Mouse (Mus musculus) embryo, embryonic 11.5 days (tissue): Measurements from ENCODE around the gene Ltb4r2.

Experiments
- DNase-seq: peaks from one replicate; pipeline ENCODE4 v3.0.0-alpha.2; 2012; ENCODE audit warnings: low read depth, low spot score

Ltb4r2 gene

GRCm38 (mm10) chr14:55761163-55761562 lies at the start of gene Ltb4r2:
Ltb4r2 (plus strand) TSS chr14:55761428.
- no peak for DNase-seq

- no peak for DNase-seq
Measured at GRCm38 (mm10) chr14:55711786-55712185, 49.4 kb upstream of the Ltb4r2 start.

- DNase-seq: no peak
Measured at GRCm38 (mm10) chr14:55713007-55713728, 48.1 kb upstream of the Ltb4r2 start.

DNA sequence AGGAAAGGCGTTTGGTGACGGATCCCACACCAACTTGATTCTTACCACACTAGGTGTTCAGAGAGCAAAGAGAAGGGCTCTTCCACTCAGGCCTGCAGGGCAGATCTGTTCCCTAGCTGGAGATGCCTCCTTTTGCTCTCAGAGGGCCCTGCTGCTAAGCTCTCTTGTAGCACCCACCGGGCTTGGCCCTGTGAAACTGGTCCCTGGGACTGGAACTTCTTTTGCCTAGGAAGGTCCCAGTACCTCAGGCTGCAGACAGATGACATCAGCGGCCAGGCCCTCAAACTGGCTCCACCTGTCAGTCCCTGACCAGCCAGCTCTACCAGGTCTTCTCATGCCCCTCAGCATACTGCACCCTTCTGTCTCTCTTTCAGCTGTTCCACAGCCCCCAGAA lies 47.5 kb upstream of the Ltb4r2 start, which contains the start of gene Tgm1:
TSS of gene Tgm1 (minus strand) at position 198 of the 394 bp plus-strand sequence.
- no peak for DNase-seq

DNA sequence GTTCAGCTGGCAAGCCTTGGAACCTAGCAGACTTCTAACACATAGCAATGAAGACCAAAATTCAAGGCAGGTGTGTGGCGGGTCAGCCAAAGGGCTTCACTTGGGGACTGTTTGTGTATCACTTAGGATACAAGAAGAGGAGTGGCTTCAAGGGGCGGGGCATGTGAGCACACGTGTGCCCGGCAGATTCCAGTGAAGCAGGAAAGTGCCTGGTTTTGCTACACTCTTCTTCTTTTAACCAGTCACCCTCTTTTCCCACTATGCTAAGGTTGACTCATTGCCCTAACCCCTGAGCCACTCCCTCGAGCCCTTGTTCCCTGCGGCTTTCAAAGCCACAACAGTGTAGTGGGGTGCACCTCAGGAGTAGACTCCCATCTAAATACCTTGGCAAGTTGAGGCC lies 46.3 kb upstream of the Ltb4r2 start:
- DNase-seq: no peak

DNA sequence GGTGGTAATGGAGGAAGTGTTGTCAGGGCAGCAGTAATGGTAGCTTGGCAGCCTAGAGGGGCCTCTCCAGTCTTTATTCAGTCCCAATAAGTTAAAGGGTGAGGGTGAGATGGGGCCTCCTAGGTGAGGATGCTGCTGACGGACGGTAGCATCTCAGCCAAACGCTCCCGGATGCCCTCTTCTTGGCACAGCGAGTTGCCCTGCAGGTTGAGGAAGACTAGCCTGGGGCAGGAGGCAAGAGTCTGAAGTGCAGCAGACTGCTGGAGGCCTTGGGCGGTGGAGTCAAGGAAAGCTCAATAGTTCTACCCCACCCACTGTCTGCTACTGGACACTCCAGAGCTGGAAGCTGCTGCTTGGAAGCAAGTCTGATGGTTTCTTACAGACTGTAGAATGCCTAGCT lies 45.0 kb upstream of the Ltb4r2 start:
- no peak for DNase-seq

- DNase-seq: no peak
Measured at GRCm38 (mm10) chr14:55716884-55717283, 44.3 kb upstream of the Ltb4r2 start.

DNA sequence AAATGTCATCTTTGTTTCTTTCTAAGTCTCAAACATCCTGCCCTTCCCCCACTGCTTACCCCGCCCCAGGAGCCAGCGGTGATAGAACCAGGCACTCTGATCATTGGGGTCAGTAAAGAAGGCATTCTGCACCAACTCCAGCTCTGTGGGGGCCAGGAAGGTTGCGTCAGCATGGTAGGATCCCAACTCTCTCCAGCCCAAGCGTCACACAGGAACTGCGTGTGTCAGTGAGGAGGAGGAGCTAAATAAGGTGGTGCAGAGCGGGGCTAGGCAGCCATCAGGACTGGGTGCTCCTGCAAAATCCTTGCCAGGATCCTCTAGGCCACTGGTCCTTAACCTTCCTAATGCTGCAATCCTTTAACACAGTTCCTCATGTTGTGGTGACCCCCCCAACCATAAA lies 41.5 kb upstream of the Ltb4r2 start:
- DNase-seq: no peak

GRCm38 (mm10) chr14:55720666-55721065 lies 40.6 kb upstream of the Ltb4r2 start:
- no peak for DNase-seq

- no peak for DNase-seq
Measured at GRCm38 (mm10) chr14:55721076-55721475, 40.2 kb upstream of the Ltb4r2 start.

DNA sequence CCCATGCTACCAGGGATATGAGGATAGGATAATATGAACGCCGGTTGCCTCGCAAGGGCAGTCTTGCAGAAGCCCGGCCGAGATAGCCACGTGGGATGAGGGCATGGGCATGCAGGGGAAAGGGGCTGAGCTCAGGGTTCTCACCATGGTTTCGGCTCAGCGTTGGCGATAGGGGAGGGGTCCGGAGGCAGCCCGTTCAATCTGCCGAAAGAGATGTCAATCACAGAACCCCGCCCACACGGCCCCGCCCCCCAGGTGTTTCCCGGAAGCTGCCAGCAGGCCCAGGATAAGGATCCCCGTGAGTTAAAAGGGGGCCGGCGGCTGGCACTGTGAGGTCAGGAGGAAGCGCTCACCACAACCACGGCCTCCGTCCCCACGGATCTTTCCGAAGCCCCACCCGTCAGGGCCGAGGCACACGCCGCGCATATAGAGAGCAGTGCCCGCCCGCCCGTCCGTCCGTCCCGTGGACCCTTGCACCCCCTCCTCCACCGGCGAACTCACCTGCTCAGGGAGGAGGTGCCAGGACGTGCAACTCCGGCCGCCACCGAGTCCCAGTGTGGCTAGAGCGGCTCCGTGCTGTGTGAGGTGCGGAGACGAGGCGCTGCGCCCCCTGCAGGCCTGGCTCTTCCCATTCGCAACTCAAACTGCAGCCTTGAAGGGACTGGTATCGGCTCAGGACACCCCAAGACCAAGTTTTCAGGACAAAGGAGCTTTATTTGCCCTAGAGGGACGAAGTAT lies 39.4 kb upstream of the Ltb4r2 start, which contains the start of gene Rabggta:
TSS of gene Rabggta (minus strand) at position 564 of the 738 bp plus-strand sequence.
- DNase-seq: peak; percentile 87

GRCm38 (mm10) chr14:55722438-55722945 lies 38.7 kb upstream of the Ltb4r2 start:
- no peak for DNase-seq

DNA sequence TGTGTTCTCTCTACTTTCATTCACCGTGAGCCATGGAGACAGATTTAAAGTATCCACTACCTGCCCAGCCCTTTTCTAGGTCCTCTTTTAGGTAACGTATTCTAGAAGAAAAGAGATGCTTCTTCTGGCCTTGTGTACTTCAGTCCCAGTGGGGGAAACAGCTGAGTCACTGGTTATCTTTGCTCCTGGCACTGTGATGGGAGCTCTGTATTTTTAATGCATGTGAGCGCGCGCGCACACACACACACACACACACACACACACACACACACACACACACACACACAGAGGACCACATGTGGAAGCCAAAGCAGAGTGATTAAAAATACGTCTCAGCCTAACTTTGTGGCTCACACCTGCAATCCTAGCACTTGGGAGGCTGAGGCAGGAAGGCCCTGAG lies 37.8 kb upstream of the Ltb4r2 start:
- DNase-seq: no peak

- DNase-seq: no peak
Measured at GRCm38 (mm10) chr14:55724411-55724871, 36.8 kb upstream of the Ltb4r2 start.

DNA sequence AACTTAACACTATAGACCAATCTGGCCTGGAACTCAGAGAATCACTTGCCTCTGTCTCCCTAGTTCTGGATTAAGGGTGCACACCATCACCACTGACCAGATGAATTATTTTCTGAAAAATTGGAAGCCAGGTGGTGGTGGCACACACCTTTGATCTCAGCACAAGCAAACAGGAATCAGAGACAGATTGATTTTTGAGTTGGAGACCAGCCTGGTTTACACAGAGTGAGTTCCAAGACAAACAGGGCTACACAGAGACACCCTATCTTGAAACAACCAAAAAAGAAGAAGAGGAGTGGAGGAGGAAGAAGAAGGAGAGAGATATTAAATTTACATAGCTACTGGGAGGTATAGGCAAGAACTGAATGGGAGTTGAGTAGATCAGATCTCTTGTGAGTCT lies 35.0 kb upstream of the Ltb4r2 start:
- DNase-seq: no peak

GRCm38 (mm10) chr14:55727889-55728685 lies 33.1 kb upstream of the Ltb4r2 start:
- no peak for DNase-seq

GRCm38 (mm10) chr14:55730116-55730515 lies 31.1 kb upstream of the Ltb4r2 start:
- DNase-seq: no peak

DNA sequence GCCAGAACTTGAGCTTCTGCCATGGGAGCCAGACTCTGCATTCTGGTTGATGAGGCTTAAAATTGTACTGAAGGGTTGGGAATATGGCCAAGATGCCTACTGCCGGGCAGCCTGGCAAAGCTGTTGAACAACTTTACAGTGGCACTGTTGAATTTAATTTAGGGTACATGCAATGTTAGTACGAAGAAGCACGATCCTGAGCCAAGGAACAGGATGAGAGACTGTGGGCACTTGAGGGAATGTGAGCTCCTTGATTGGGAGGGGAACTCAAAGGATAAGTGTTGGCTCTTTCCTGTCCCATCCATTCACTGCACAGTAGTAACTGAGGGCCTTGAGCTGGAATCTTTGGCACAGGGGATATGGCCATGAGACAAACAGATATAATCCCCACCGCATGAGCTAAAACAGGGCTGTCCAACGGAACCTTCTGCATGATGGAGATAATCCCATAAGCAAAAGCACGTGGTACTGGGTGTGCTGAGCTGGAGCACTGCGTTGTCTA lies 30.6 kb upstream of the Ltb4r2 start:
- DNase-seq: no peak

DNA sequence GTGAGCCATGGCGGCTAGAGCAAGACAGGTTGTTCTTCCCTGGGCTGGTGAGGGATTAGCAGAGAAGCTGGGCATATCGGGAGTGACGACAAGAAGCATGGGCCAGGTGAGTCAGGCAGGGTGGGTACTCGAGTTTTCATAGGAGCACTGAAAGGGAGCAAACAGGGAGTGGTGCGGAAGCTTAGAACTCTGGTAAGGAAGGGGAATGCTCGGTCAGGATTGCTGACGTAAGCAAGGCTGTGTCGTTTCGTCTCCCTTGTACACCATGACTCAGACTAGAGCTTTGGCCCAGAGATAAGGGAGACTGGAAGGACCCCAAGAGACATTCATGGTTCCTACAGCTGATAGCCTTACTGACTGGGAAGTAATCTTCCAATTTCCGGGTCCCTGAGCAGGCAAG lies 27.3 kb upstream of the Ltb4r2 start:
- no peak for DNase-seq

GRCm38 (mm10) chr14:55734869-55735268 lies 26.4 kb upstream of the Ltb4r2 start:
- no peak for DNase-seq

DNA sequence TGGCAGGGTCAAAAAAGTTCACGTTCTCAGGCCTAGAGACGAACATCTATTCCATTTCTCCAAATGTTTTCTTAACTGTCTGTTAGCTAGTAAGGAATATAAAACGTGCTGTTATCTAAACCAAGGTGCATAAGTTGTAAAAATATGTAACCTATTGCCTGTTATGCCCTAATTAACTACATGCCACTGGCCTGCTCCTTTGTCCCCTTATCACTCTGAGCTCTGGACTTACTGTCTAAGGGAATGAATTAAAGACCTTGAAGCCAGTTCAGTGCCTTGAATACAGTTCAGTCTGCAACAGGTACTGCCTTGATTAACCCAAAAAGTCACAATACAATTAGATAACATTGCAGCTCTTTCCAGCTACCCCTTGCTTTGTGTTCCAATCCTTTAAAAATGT lies 25.9 kb upstream of the Ltb4r2 start:
- DNase-seq: no peak

GRCm38 (mm10) chr14:55735758-55736157 lies 25.5 kb upstream of the Ltb4r2 start:
- no peak for DNase-seq
